Mouse (Mus musculus) lung, adult 2 months (tissue): ENCODE data around the gene Hmgb1.

Experiments
- CTCF ChIP-seq: fragments of 200-500 bp; IDR thresholded peaks from 2 replicates; pipeline ENCODE4 v1.5.1; 2011; ENCODE audit warnings: mild to moderate bottlenecking, low read length, control low read depth; ENCODE audit not compliant: insufficient read depth
- POLR2A ChIP-seq: fragments of 200-500 bp; IDR thresholded peaks from 2 replicates; pipeline ENCODE4 v1.6.1; 2011; ENCODE audit warnings: low read depth, mild to moderate bottlenecking, control low read depth, low read length, borderline replicate concordance; ENCODE audit errors: extremely low read depth

GRCm38 (mm10) chr5:149208776-149209175 lies 24.5 kb upstream of the Hmgb1 start:
- TF ChIP-seq CTCF (no peak), POLR2A (no peak)
